Mouse (Mus musculus) liver, embryonic 12.5 days (tissue): ENCODE measurements around the gene D430041D05Rik. TPM values are rescaled to one million over a fixed set of nuclear protein-coding genes. Genes with fewer than 3 reads are reported as not detected.

Experiments
- ATAC-seq: fragments of 200-750 bp; cut with Nextera tagmentation; 2 replicates; pipeline ENCODE4 v1.8.0; 2017; ENCODE audit warnings: moderate number of reproducible peaks, mild to moderate bottlenecking, moderate library complexity
- H3K27ac ChIP-seq: fragments of 300-500 bp; sonication (generic); 2 replicates; pipeline ENCODE4 v1.5.1; 2016; ENCODE audit warnings: mild to moderate bottlenecking
- H3K27me3 ChIP-seq: fragments of 300-500 bp; sonication (generic); replicated peaks from 2 replicates; pipeline ENCODE4 v1.6.1; 2016; ENCODE audit warnings: mild to moderate bottlenecking, moderate library complexity
- H3K36me3 ChIP-seq: fragments of 300-500 bp; sonication (generic); 2 replicates; pipeline ENCODE4 v1.6.1; 2016; ENCODE audit warnings: mild to moderate bottlenecking, moderate library complexity
- H3K4me1 ChIP-seq: fragments of 300-500 bp; sonication (generic); 2 replicates; pipeline ENCODE4 v1.6.1; 2016
- H3K4me2 ChIP-seq: fragments of 300-500 bp; sonication (generic); 2 replicates; pipeline ENCODE4 v1.6.1; 2016; ENCODE audit warnings: mild to moderate bottlenecking, moderate library complexity
- H3K4me3 ChIP-seq: fragments of 300-500 bp; sonication (generic); 2 replicates; pipeline ENCODE4 v1.5.1; 2016; ENCODE audit warnings: mild to moderate bottlenecking, moderate library complexity
- H3K9ac ChIP-seq: fragments of 300-500 bp; sonication (generic); 2 replicates; pipeline ENCODE4 v1.6.1; 2016; ENCODE audit warnings: mild to moderate bottlenecking, moderate library complexity
- H3K9me3 ChIP-seq: fragments of 300-500 bp; sonication (generic); replicated peaks from 2 replicates; pipeline ENCODE4 v1.6.1; 2016; ENCODE audit warnings: mild to moderate bottlenecking, moderate library complexity
- WGBS: fragments of 180-500 bp; shearing (Covaris S2); methylation state at CpG from one replicate; pipeline ENCODE4 v1.1.7; 2016; ENCODE audit not compliant: insufficient replicate concordance; 5-methylcytosine and 5-hydroxymethylcytosine counted together
- polyA plus RNA-seq: library from polyadenylated mRNA; unstranded; fragments of >200 nt; fragmentation: Nextera tagmentation; extraction: Ambion mirVana; gene quantifications from 2 replicates; pipeline ENCODE4 v1.2.1, GENCODE M21; 2016

Gene D430041D05Rik
- polyA plus RNA-seq, 1 experiment from 2014 or later = 0.02 TPM

GRCm38 (mm10) chr2:104251647-104252046, 159.2 kb downstream of the D430041D05Rik start:
- Histone ChIP-seq H3K27ac (no peak overlapping the region), H3K27me3 (0 out of 2 replicates have a peak, but pooled peaks cover under 1% of the 10 kb centered on the region), H3K4me1 (no peaks in the 10 kb centered on the region), H3K4me2 (no peak overlapping the region), H3K4me3 (no peak overlapping the region), H3K36me3 (no peaks in the 10 kb centered on the region), H3K9ac (no peak overlapping the region), H3K9me3 (no peaks in the 10 kb centered on the region)
- 34% methylated on average over 4 of the region's 4 CpGs for WGBS
- ATAC-seq = no peak

DNA sequence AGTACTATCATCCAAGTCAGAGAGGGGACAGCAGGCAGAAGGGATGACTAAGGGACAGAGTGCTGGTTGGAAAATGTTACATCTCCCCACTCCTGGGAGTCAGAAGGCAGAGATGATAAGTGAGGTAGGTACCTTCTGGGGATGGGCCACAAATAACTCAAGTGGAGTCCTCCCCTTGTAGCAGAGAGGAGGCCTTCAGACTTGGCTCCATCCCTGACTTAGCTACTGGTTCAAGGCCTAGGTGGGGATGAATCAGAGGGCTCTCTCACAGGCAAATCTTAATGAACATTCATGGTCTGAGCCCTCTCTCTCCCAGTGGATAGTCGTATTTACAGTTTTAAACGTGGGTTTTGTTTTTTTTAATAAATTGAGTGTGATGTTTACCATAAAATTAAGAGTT, 161.0 kb downstream of the D430041D05Rik start:
- Histone ChIP-seq H3K36me3 (no peaks in the 10 kb centered on the region), H3K4me2 (no peak overlapping the region), H3K27me3 (no peaks in the 10 kb centered on the region), H3K4me3 (no peak overlapping the region), H3K27ac (no peak overlapping the region), H3K9me3 (no peaks in the 10 kb centered on the region), H3K4me1 (no peaks in the 10 kb centered on the region), H3K9ac (no peak overlapping the region)
- 43% methylated on average over 2 of the region's 2 CpGs for WGBS
- ATAC-seq = no peak

DNA sequence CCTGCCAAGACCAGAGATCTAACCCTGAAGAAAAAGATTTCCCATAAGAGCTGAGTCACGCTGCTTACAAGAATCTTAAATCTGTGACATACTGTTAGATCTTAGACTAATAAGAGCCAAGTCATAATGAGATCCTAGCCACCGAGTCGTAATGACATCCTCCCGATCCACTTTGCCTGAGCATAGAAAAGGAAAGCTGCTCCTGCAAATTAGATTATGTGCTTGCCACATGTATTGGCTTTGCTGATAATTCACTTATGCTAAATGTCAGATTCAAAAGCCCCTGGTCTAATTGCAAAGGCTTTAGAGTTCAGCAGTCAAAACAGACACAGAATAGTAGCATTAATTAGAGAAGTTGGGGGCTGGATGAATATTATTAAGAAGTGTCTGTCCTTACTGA, 164.0 kb downstream of the D430041D05Rik start:
- H3K27ac ChIP-seq = no peak overlapping the region
- H3K27me3 ChIP-seq = no peaks in the 10 kb centered on the region
- no peak overlapping the region for H3K4me3 ChIP-seq
- H3K9me3 ChIP-seq = no peaks in the 10 kb centered on the region
- no peak for ATAC-seq
- H3K36me3 ChIP-seq = no peaks in the 10 kb centered on the region
- no peak overlapping the region for H3K4me2 ChIP-seq
- WGBS = 73% methylated on average over 4 of the region's 4 CpGs
- no peaks in the 10 kb centered on the region for H3K4me1 ChIP-seq
- no peak overlapping the region for H3K9ac ChIP-seq

DNA sequence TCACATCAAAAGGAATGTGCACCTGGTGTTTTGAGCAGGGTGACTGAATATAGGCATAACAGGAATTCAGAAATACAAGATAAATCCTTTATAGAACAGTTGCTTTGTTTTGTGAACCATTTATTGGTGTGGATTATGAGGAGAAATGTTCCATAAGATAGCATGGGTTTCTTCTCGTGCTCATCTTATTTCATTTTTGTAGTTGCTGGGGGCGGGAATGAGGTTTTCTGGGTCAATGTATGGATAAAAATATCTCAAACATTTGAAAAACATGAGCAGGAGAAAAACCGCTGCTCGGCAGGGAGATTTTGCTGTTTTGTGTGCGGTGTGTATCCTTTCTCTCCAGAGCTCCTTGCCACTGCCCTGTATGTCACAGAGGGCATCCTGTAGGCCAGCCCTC, 168.8 kb downstream of the D430041D05Rik start:
- WGBS = 69% methylated on average over 5 of the region's 5 CpGs
- Histone ChIP-seq H3K4me1 (no peaks in the 10 kb centered on the region), H3K27me3 (no peaks in the 10 kb centered on the region), H3K4me2 (no peak overlapping the region), H3K9ac (no peak overlapping the region), H3K4me3 (no peak overlapping the region), H3K27ac (no peak overlapping the region), H3K36me3 (no peaks in the 10 kb centered on the region), H3K9me3 (no peaks in the 10 kb centered on the region)
- ATAC-seq = no peak

- H3K27me3 ChIP-seq = no peaks in the 10 kb centered on the region
- 41% methylated on average over 4 of the region's 4 CpGs for WGBS
Observed at GRCm38 (mm10) chr2:104237141-104237540, 173.7 kb downstream of the D430041D05Rik start.

GRCm38 (mm10) chr2:104230444-104230843, 180.4 kb downstream of the D430041D05Rik start:
- Histone ChIP-seq H3K9ac (no peak overlapping the region), H3K4me3 (no peak overlapping the region), H3K4me2 (no peak overlapping the region), H3K4me1 (no peaks in the 10 kb centered on the region), H3K36me3 (no peaks in the 10 kb centered on the region), H3K27ac (no peak overlapping the region), H3K9me3 (no peaks in the 10 kb centered on the region), H3K27me3 (peaks cover 3% of the 10 kb centered on the region; the same call in 1 of the 2 replicates)
- ATAC-seq = no peak
- WGBS = 50% methylated on average over 2 of the region's 2 CpGs

More at GRCm38 (mm10) chr2:104237141-104237540, 173.7 kb downstream of the D430041D05Rik start:
- Histone ChIP-seq H3K4me3 (no peak overlapping the region), H3K4me1 (no peaks in the 10 kb centered on the region), H3K9me3 (no peaks in the 10 kb centered on the region), H3K36me3 (no peaks in the 10 kb centered on the region), H3K27ac (no peak overlapping the region), H3K4me2 (no peak overlapping the region), H3K9ac (no peak overlapping the region)
- ATAC-seq = no peak

DNA sequence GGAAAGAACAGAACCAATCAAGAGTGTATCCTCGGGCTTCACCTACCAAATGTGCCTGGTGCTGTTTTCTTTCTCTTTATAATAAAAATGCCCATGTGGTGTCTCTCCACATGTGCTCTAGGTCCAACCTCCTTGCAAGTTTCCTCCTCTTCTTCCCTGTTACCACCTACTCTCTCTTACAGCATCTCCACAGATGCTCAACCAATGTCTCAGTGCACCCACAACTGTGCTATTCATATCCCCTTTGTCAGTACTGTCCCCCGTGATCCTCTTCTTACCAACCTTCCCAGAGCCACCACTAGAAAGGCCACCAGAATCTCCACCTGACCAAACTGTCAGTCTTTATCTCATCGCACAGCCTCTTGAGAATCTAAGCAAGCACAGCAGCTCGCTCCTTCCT, 184.8 kb downstream of the D430041D05Rik start:
- H3K4me2 ChIP-seq = no peak overlapping the region
- ATAC-seq = no peak
- no peak overlapping the region for H3K27ac ChIP-seq
- no peak overlapping the region for H3K9ac ChIP-seq
- WGBS = 56% methylated on average over 4 of the region's 4 CpGs
- no peaks in the 10 kb centered on the region for H3K4me1 ChIP-seq
- peaks cover 3% of the 10 kb centered on the region; the same call in 1 of the 2 replicates for H3K27me3 ChIP-seq
- no peak overlapping the region for H3K4me3 ChIP-seq
- H3K9me3 ChIP-seq = no peaks in the 10 kb centered on the region
- no peaks in the 10 kb centered on the region for H3K36me3 ChIP-seq

- Histone ChIP-seq H3K27ac (no peak overlapping the region), H3K27me3 (no peaks in the 10 kb centered on the region), H3K4me2 (no peak overlapping the region), H3K4me1 (no peaks in the 10 kb centered on the region), H3K4me3 (no peak overlapping the region), H3K36me3 (no peaks in the 10 kb centered on the region), H3K9me3 (no peaks in the 10 kb centered on the region), H3K9ac (no peak overlapping the region)
- no peak for ATAC-seq
- WGBS = 68% methylated on average over 14 of the region's 14 CpGs
Observed at GRCm38 (mm10) chr2:104219733-104220391, 191.0 kb downstream of the D430041D05Rik start.

GRCm38 (mm10) chr2:104218588-104219065, 192.2 kb downstream of the D430041D05Rik start:
- Histone ChIP-seq H3K4me2 (no peak overlapping the region), H3K4me3 (no peak overlapping the region), H3K27ac (no peak overlapping the region), H3K27me3 (0 out of 2 replicates have a peak, but pooled peaks cover 1% of the 10 kb centered on the region), H3K9ac (no peak overlapping the region), H3K9me3 (no peaks in the 10 kb centered on the region), H3K4me1 (no peaks in the 10 kb centered on the region), H3K36me3 (no peaks in the 10 kb centered on the region)
- 68% methylated on average over 9 of the region's 9 CpGs for WGBS
- ATAC-seq = no peak

DNA sequence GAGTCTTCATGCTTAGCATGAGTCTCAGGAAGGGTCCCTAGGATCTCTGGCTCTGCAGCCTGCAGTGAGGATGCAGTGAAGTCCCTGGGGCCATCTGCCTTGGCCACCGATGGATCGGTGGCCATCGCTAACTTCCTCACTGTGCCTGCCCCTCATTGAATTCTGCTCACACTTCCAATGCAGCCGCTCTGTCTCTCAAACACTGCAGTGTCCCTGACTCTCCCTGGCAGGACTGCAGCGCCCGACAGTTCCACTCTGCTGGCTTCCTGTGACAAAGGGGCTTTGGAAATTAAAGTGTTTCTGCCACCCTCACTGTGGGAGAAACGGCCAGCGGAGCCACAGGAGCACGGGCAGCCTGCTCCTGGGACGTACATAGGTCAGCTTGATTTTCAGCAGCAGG, 192.7 kb downstream of the D430041D05Rik start:
- H3K27ac ChIP-seq = no peak overlapping the region
- no peaks in the 10 kb centered on the region for H3K9me3 ChIP-seq
- no peaks in the 10 kb centered on the region for H3K36me3 ChIP-seq
- no peaks in the 10 kb centered on the region for H3K4me1 ChIP-seq
- 0 out of 2 replicates have a peak, but pooled peaks cover 3% of the 10 kb centered on the region for H3K27me3 ChIP-seq
- H3K9ac ChIP-seq = no peak overlapping the region
- no peak overlapping the region for H3K4me3 ChIP-seq
- 66% methylated on average over 10 of the region's 10 CpGs for WGBS
- H3K4me2 ChIP-seq = no peak overlapping the region
- no peak for ATAC-seq

- WGBS = 58% methylated on average over 2 of the region's 2 CpGs
- no peak overlapping the region for H3K27ac ChIP-seq
- no peaks in the 10 kb centered on the region for H3K36me3 ChIP-seq
- ATAC-seq = no peak
- no peak overlapping the region for H3K4me3 ChIP-seq
- H3K27me3 ChIP-seq = 0 out of 2 replicates have a peak, but pooled peaks cover 7% of the 10 kb centered on the region
- no peaks in the 10 kb centered on the region for H3K9me3 ChIP-seq
- no peaks in the 10 kb centered on the region for H3K4me1 ChIP-seq
- no peak overlapping the region for H3K9ac ChIP-seq
- H3K4me2 ChIP-seq = no peak overlapping the region
Observed at GRCm38 (mm10) chr2:104209408-104209807, 201.4 kb downstream of the D430041D05Rik start.

DNA sequence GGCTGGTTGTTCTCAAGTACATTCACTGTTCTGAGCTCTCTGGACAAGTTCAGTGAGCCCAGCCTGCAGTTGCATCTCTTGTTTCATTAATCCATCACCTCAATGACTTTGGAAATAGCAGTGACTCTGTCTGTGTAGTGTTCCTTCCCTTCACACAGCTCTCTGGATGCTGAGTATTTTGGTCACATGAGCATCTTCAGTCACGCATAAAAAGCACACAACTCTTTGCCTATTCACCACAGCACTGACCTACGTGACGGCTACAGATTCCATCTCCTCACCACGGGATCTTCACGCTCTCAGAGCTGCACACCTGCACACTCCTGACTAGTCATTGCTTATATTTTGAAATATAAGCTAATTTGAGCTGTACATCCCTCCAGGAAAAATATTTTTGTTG, 202.4 kb downstream of the D430041D05Rik start:
- Histone ChIP-seq H3K9ac (no peak overlapping the region), H3K27me3 (0 out of 2 replicates have a peak, but pooled peaks cover 4% of the 10 kb centered on the region), H3K36me3 (no peaks in the 10 kb centered on the region), H3K4me2 (no peak overlapping the region), H3K27ac (no peak overlapping the region), H3K9me3 (no peaks in the 10 kb centered on the region), H3K4me1 (no peaks in the 10 kb centered on the region), H3K4me3 (no peak overlapping the region)
- WGBS = 70% methylated on average over 5 of the region's 5 CpGs
- no peak for ATAC-seq
